In genomic region chr19:55620411-55621008, GRCm38 (mm10) we compare ENCODE assay signal across 16 mouse cellular contexts.
A peak's percentile ranks its signal among the peaks of the same experiment; 100 is the strongest.
DNase-seq lines count a peak whose midpoint lies in the region; ATAC-seq and TF ChIP-seq lines count a peak whose summit lies in the region.
"Had no signal": no experiment of that assay in that cellular context is flagged by ENCODE, and none has a peak within 500 bp of the region (broad histone marks: within the 10 kb centered on the region; RNA-seq: fewer than 3 reads in every experiment).

No protein-coding gene starts in this region.

- no peak overlapping the region for H3K27ac ChIP-seq in kidney, embryonic 14.5 days (ENCODE audit: low read depth, low read length)
- H3K27ac ChIP-seq in embryonic facial prominence, embryonic 11.5 days (replicated peaks; ENCODE audit: low read depth, low read length), result no peak overlapping the region
- H3K27ac ChIP-seq in kidney, embryonic 15.5 days, result peak overlapping the region; percentile 59
- H3K27ac ChIP-seq in heart, adult 2 months, result no peak overlapping the region
- H3K27ac ChIP-seq: forebrain, embryonic 12.5 days; hindbrain, postnatal 0 days; liver, embryonic 14.5 days; neural tube, embryonic 13.5 days had no signal

- TF ChIP-seq EP300 in heart, adult 2 months (IDR thresholded peaks at IDR 0.05; ENCODE audit: insufficient read depth, low read depth, low read length), result no peak

- TF ChIP-seq CTCF in heart, adult 2 months (IDR thresholded peaks at IDR 0.05), result no peak

- H3K27me3 ChIP-seq in kidney, embryonic 14.5 days (ENCODE audit: control insufficient read depth, insufficient read depth, low read length), result no peaks in the 10 kb centered on the region
- no peaks in the 10 kb centered on the region for H3K27me3 ChIP-seq in embryonic facial prominence, embryonic 11.5 days (ENCODE audit: control insufficient read depth, insufficient read depth, low read length)
- H3K27me3 ChIP-seq in kidney, embryonic 15.5 days, result no peaks in the 10 kb centered on the region
- H3K27me3 ChIP-seq in heart, adult 2 months (ENCODE audit: control insufficient read depth, insufficient read depth, low read length), result no peaks in the 10 kb centered on the region

- TF ChIP-seq POLR2A in heart, adult 2 months (IDR thresholded peaks at IDR 0.05; ENCODE audit: insufficient read depth, low read depth, low read length), result no peak

- H3K9me3 ChIP-seq in kidney, embryonic 14.5 days (ENCODE audit: control insufficient read depth, low read length), result no peaks in the 10 kb centered on the region
- no peaks in the 10 kb centered on the region for H3K9me3 ChIP-seq in embryonic facial prominence, embryonic 11.5 days (replicated peaks; ENCODE audit: control insufficient read depth, low read length)
- H3K9me3 ChIP-seq in kidney, embryonic 15.5 days (replicated peaks), result no peaks in the 10 kb centered on the region
- H3K9me3 ChIP-seq: forebrain, embryonic 12.5 days; G1E; neural tube, embryonic 13.5 days had no signal

- H3K4me3 ChIP-seq in kidney, embryonic 14.5 days (ENCODE audit: low read length), result no peak overlapping the region
- H3K4me3 ChIP-seq in embryonic facial prominence, embryonic 11.5 days (ENCODE audit: low read depth, low read length), result no peak overlapping the region
- H3K4me3 ChIP-seq in kidney, embryonic 15.5 days (replicated peaks), result no peak overlapping the region
- no peak overlapping the region for H3K4me3 ChIP-seq in heart, adult 2 months
- H3K4me3 ChIP-seq: forebrain, embryonic 12.5 days; neural tube, embryonic 13.5 days had no signal

- WGBS in kidney, embryonic 14.5 days, result 42% methylated on average over 14 of the region's 14 CpGs
- WGBS in embryonic facial prominence, embryonic 11.5 days, result 33% methylated on average over 14 of the region's 14 CpGs
- 41% methylated on average over 14 of the region's 14 CpGs for WGBS in kidney, embryonic 15.5 days
- 77% methylated on average over 14 of the region's 14 CpGs for WGBS in heart, adult 2 months

- intact Hi-C loops in heart, adult 2 months (cut with DNase I), result no loop called here

- H3K36me3 ChIP-seq in kidney, embryonic 14.5 days (ENCODE audit: control insufficient read depth, insufficient read depth, low read length), result no peaks in the 10 kb centered on the region
- H3K36me3 ChIP-seq in embryonic facial prominence, embryonic 11.5 days (replicated peaks; ENCODE audit: control insufficient read depth, insufficient read depth, low read depth, low read length), result no peaks in the 10 kb centered on the region
- no peaks in the 10 kb centered on the region for H3K36me3 ChIP-seq in kidney, embryonic 15.5 days
- H3K36me3 ChIP-seq in heart, adult 2 months (ENCODE audit: control insufficient read depth, insufficient read depth, low read length), result no peaks in the 10 kb centered on the region
- H3K36me3 ChIP-seq: forebrain, embryonic 12.5 days; neural tube, embryonic 13.5 days had no signal

- no peak overlapping the region for H3K9ac ChIP-seq in kidney, embryonic 14.5 days (ENCODE audit: low read depth, low read length)
- H3K9ac ChIP-seq in embryonic facial prominence, embryonic 11.5 days (replicated peaks; ENCODE audit: low read length), result no peak overlapping the region
- H3K9ac ChIP-seq in kidney, embryonic 15.5 days, result no peak overlapping the region
- no peak overlapping the region for H3K9ac ChIP-seq in heart, adult 2 months (ENCODE audit: low read depth, low read length)
- H3K9ac ChIP-seq: forebrain, embryonic 12.5 days; liver, embryonic 14.5 days; neural tube, embryonic 13.5 days had no signal

- no peak for ATAC-seq in kidney, embryonic 14.5 days (ENCODE audit: low FRiP score, low TSS enrichment)
- ATAC-seq in embryonic facial prominence, embryonic 11.5 days (replicated peaks; ENCODE audit: insufficient number of reproducible peaks, low FRiP score, low TSS enrichment, low read depth), result no peak
- no peak for ATAC-seq in kidney, embryonic 15.5 days (replicated peaks; ENCODE audit: low FRiP score)

- no peak overlapping the region; the same call in 1 of the 2 replicates for H3K4me2 ChIP-seq in kidney, embryonic 14.5 days (replicated peaks; ENCODE audit: low read depth, low read length)
- H3K4me2 ChIP-seq in embryonic facial prominence, embryonic 11.5 days (ENCODE audit: low read depth, low read length), result no peak overlapping the region
- no peak overlapping the region for H3K4me2 ChIP-seq in kidney, embryonic 15.5 days
- H3K4me2 ChIP-seq: forebrain, embryonic 12.5 days; neural tube, embryonic 13.5 days had no signal

- peaks cover 32% of the 10 kb centered on the region for H3K4me1 ChIP-seq in kidney, embryonic 14.5 days (ENCODE audit: control insufficient read depth, insufficient read depth, low read length)
- peaks cover 2% of the 10 kb centered on the region; the same call in 1 of the 2 replicates for H3K4me1 ChIP-seq in embryonic facial prominence, embryonic 11.5 days (ENCODE audit: control insufficient read depth, insufficient read depth, low read length)
- peaks cover 63% of the 10 kb centered on the region for H3K4me1 ChIP-seq in kidney, embryonic 15.5 days
- H3K4me1 ChIP-seq in heart, adult 2 months (ENCODE audit: control insufficient read depth, insufficient read depth, low read length), result peaks cover 2% of the 10 kb centered on the region; the same call in 1 of the 2 replicates

- no peaks in the 10 kb centered on the region for H3K79me2 ChIP-seq in heart, adult 2 months (replicated peaks; ENCODE audit: control insufficient read depth, insufficient read depth, low read length)

- DNase-seq in kidney, adult 11 months, result peak; percentile 43
- DNase-seq in 3134 (ENCODE audit: extremely low read depth, insufficient read length, low spot score), result peak; percentile 70
- DNase-seq in embryonic facial prominence, embryonic 11.5 days (ENCODE audit: low spot score), result peak; percentile 47
- DNase-seq in cerebellum, adult 9-11 months, result no peak
- DNase-seq in thymus, postnatal 10 days (ENCODE audit: low spot score in 2 of 2), result no peak
- no peak for DNase-seq in heart, adult 2 months
- DNase-seq: adrenal gland, postnatal 36 days; heart, postnatal 36 days; spleen, adult 18-20 months had no signal

Comparison
In these comparisons a context has a peak if more than half of its experiments do, and no peak if none do; other contexts are left out.
1. DNase-seq: peak in kidney, adult 11 months (single experiment), 3134 (single experiment) and embryonic facial prominence, embryonic 11.5 days (single experiment); none in cerebellum, adult 9-11 months (single experiment), thymus, postnatal 10 days (0 of 2) and heart, adult 2 months (0 of 2).